Mouse (Mus musculus) neural tube, embryonic 14.5 days (tissue): Measurements from ENCODE around the gene Hemk1. TPM values are rescaled to one million over a fixed set of nuclear protein-coding genes. Genes with fewer than 3 reads are reported as not detected.

Source experiments
- ATAC-seq: fragments of 200-750 bp; cut with Nextera tagmentation; 2 replicates; pipeline ENCODE4 v1.8.0; 2017; ENCODE audit warnings: low read depth, mild to moderate bottlenecking, moderate TSS enrichment, moderate library complexity
- H3K27ac ChIP-seq: fragments of 300-500 bp; sonication (generic); 2 replicates; pipeline ENCODE4 v1.5.1; 2014; ENCODE audit warnings: low read depth, mild to moderate bottlenecking, control low read depth, low read length, moderate library complexity, mixed read lengths
- H3K27me3 ChIP-seq: fragments of 300-500 bp; sonication (generic); 2 replicates; pipeline ENCODE4 v1.6.1; 2014; ENCODE audit warnings: low read length; ENCODE audit not compliant: control insufficient read depth, insufficient read depth
- H3K36me3 ChIP-seq: fragments of 300-500 bp; sonication (generic); 2 replicates; pipeline ENCODE4 v1.6.1; 2014; ENCODE audit warnings: low read length, mixed read lengths; ENCODE audit not compliant: control insufficient read depth, insufficient read depth
- H3K4me1 ChIP-seq: fragments of 300-500 bp; sonication (generic); 2 replicates; pipeline ENCODE4 v1.6.1; 2014; ENCODE audit warnings: low read length; ENCODE audit not compliant: control insufficient read depth, insufficient read depth
- H3K4me2 ChIP-seq: fragments of 300-500 bp; sonication (generic); 2 replicates; pipeline ENCODE4 v1.6.1; 2014; ENCODE audit warnings: mild to moderate bottlenecking, low read depth, low read length, control low read depth
- H3K4me3 ChIP-seq: fragments of 300-500 bp; sonication (generic); 2 replicates; pipeline ENCODE4 v1.5.1; 2014; ENCODE audit warnings: low read depth, low read length, control low read depth, mixed read lengths
- H3K9ac ChIP-seq: fragments of 300-500 bp; sonication (generic); replicated peaks from 2 replicates; pipeline ENCODE4 v1.6.1; 2014; ENCODE audit warnings: low read depth, mild to moderate bottlenecking, control low read depth, low read length, mixed read lengths
- H3K9me3 ChIP-seq: fragments of 300-500 bp; sonication (generic); 2 replicates; pipeline ENCODE4 v1.6.1; 2016; ENCODE audit warnings: low read length; ENCODE audit not compliant: control insufficient read depth
- WGBS: fragments of 180-500 bp; shearing (Covaris S2); extraction: QIAGEN DNeasy Blood & Tissue Kit; methylation state at CpG from one replicate; pipeline ENCODE4 v1.1.7; 2014; 5-methylcytosine and 5-hydroxymethylcytosine counted together
- polyA plus RNA-seq: library from polyadenylated mRNA; unstranded; fragments of >200 nt; fragmentation: Nextera tagmentation; extraction: Ambion mirVana; gene quantifications from 2 replicates; pipeline ENCODE4 v1.2.1, GENCODE M21; 2014

Hemk1 gene
- 15.8 and 20.1 TPM in 2 replicates for polyA plus RNA-seq

- Histone ChIP-seq H3K36me3 (no peaks in the 10 kb centered on the region), H3K4me1 (peaks cover 20% of the 10 kb centered on the region), H3K4me2 (peak within 1 kb of the TSS; percentile 92), H3K4me3 (peak within 1 kb of the TSS; percentile 59), H3K27ac (peak within 1 kb of the TSS; percentile 60), H3K9me3 (no peaks in the 10 kb centered on the region), H3K9ac (peak within 1 kb of the TSS; percentile 69), H3K27me3 (no peaks in the 10 kb centered on the region)
- ATAC-seq: peak; percentile 78
- WGBS: 4% methylated on average over 30 of the region's 30 CpGs
Observed at GRCm38 (mm10) chr9:107338172-107338883, at the start of gene Hemk1. TSS of gene Hemk1 (minus strand) at chr9:107338350.

- H3K27ac ChIP-seq: no peak overlapping the region
- no peak for ATAC-seq
- H3K9ac ChIP-seq: no peak overlapping the region
- no peaks in the 10 kb centered on the region for H3K9me3 ChIP-seq
- 0 out of 2 replicates have a peak, but pooled peaks cover 2% of the 10 kb centered on the region for H3K4me1 ChIP-seq
- H3K4me3 ChIP-seq: no peak overlapping the region
- 97% methylated on average over 3 of the region's 3 CpGs for WGBS
- no peaks in the 10 kb centered on the region for H3K27me3 ChIP-seq
- no peaks in the 10 kb centered on the region for H3K36me3 ChIP-seq
- no peak overlapping the region for H3K4me2 ChIP-seq
Observed at GRCm38 (mm10) chr9:107387708-107388107, 49.6 kb upstream of the Hemk1 start.

DNA sequence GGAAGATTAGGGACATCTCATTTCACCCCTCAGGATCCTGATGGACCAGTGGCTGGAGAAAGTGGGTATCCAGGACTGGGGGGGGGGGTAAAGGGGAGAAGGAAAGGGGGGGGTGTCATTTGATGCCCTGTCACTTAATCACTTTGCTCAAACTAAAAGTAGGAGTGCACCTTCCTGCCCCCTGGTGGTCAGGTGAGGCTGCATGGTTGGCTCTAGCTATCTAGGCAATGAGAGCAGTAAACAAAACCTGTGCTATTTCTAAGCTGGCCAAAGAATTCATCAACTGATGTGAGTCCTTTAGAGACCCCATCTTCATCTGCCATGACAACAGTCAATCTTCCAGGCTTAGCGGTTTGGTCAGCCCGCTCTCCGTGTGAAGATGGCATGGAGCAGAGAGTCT lies 48.6 kb upstream of the Hemk1 start:
- no peak for ATAC-seq
- Histone ChIP-seq H3K9me3 (no peaks in the 10 kb centered on the region), H3K36me3 (no peaks in the 10 kb centered on the region), H3K27ac (no peak overlapping the region), H3K4me3 (no peak overlapping the region), H3K27me3 (no peaks in the 10 kb centered on the region), H3K4me1 (0 out of 2 replicates have a peak, but pooled peaks cover 7% of the 10 kb centered on the region), H3K4me2 (no peak overlapping the region), H3K9ac (no peak overlapping the region)
- 60% methylated on average over 3 of the region's 3 CpGs for WGBS

DNA sequence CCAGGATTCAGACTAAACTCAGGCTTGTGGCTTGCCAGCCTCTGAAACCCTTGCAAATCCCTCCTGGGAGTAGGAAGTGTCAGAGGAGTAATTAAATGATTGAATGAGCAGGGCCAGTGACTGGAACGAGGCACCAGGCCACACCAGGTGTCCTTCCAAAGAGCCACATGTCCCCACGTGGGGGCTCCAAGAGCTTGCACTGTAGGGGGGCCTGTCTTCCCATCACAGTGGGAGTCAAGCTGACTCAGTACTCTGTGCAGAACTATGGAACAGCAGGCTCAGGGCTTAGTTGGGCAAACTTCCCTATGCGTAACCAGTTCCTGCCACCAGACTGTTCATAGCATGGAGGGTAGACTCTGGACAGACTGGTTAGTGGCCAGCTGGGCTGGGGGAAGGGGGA lies 46.2 kb upstream of the Hemk1 start:
- no peak for ATAC-seq

DNA sequence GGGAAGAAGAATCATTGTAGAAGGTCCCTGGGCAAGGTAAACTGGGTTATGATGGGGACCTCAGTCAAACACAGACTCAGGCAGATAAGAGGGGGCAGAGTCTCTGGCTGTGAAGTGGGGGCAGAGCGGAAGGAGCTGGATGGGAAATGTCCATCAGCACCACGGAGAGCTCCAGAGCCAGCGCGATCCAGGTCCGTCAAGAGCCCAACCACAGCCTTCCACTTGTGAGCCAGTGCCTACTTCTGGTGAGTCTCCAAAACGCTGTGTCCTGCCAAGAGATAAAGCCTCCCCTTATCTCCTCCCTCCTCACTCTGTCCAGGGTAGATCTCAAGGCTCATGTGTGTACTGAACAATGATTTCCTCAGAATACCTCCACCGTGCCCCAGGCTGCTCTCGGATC lies 43.6 kb upstream of the Hemk1 start:
- no peak overlapping the region for H3K9ac ChIP-seq
- ATAC-seq: no peak
- no peak overlapping the region for H3K27ac ChIP-seq
- no peaks in the 10 kb centered on the region for H3K9me3 ChIP-seq
- no peak overlapping the region for H3K4me2 ChIP-seq
- H3K4me3 ChIP-seq: no peak overlapping the region
- no peaks in the 10 kb centered on the region for H3K36me3 ChIP-seq
- WGBS: 9% methylated on average over 8 of the region's 8 CpGs
- no peaks in the 10 kb centered on the region for H3K27me3 ChIP-seq
- peaks cover 15% of the 10 kb centered on the region for H3K4me1 ChIP-seq

More for the DNA sequence above, 46.2 kb upstream of the Hemk1 start:
- Histone ChIP-seq H3K4me2 (no peak overlapping the region), H3K36me3 (no peaks in the 10 kb centered on the region), H3K9me3 (no peaks in the 10 kb centered on the region), H3K9ac (no peak overlapping the region), H3K4me3 (no peak overlapping the region), H3K4me1 (0 out of 2 replicates have a peak, but pooled peaks cover 7% of the 10 kb centered on the region), H3K27ac (no peak overlapping the region), H3K27me3 (no peaks in the 10 kb centered on the region)
- 20% methylated on average over 3 of the region's 3 CpGs for WGBS

DNA sequence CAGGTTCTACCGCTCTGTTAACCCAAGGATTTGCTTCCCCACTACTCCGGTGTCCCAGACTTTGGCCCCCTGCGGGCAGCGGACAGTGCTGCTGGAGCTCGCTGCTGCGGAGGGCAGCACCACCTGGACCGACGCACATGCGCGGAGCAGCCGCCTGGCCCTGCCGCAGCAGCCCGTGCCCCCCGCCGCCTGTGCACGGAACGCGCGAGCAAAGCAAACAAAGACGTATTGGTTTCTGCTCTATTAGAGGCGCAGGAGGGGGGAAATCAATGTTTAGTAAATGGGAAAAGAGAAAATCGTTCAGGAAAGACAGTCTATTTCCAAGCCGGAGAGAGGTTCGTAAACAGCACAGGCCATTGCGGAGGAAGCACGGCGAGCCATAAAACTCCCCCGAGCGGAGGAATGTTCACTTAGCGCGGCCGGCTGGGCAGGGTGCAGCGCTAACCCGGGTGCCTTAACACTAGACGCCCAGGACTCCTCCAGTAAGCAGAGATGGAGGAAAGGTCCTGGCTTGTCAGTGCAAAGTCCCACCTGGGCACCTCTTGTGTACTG lies 39.9 kb upstream of the Hemk1 start:
- peak; percentile 68 for ATAC-seq
- peaks cover 15% of the 10 kb centered on the region for H3K4me1 ChIP-seq
- peak overlapping the region; percentile 39 for H3K9ac ChIP-seq
- 0 out of 2 replicates have a peak, but pooled peaks cover 2% of the 10 kb centered on the region for H3K27me3 ChIP-seq
- no peaks in the 10 kb centered on the region for H3K9me3 ChIP-seq
- H3K4me3 ChIP-seq: peak overlapping the region; percentile 22
- H3K4me2 ChIP-seq: peak overlapping the region; percentile 51
- no peaks in the 10 kb centered on the region for H3K36me3 ChIP-seq
- peak overlapping the region; percentile 79 for H3K27ac ChIP-seq
- 0% methylated on average over 35 of the region's 35 CpGs for WGBS

DNA sequence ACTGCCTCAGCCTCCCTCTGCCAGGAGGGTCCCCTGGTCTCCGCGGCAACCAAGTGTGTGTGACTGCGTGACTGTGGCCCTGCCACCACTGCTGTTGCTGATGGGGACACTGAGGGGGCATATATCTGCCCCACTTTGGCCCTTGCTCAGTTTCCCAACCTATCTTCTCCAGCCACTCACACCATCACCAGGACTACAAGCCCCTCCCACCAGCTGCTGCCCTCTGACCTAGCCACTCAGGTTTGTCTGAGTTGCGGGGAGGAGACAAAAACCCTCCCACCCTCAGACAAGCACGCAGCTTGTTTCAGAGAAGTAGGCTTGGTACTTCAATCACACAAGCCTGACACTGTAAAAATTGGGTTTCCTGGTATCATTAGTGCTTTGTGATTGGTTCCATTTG lies 37.3 kb upstream of the Hemk1 start:
- 12% methylated on average over 5 of the region's 5 CpGs for WGBS

DNA sequence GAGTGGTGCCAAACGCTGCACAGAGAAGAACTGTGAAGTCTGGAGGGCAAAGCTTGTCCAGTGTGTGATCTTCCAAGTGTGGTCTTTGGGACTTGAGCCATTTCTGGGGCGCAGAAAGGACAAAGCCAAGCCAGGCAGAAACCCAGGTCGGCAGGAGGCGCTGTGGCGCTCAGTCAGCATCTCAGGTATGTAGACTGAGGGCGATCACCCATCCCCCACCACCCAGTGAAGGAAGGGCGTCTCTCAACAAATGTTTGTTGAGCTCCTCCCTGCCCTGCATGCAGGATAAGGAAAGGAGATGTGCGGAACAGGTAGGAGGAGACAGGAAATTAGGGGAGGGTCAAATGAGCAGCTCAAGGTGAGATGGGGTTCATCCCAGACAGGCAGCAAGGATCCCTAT lies 36.5 kb upstream of the Hemk1 start:
- H3K36me3 ChIP-seq: no peaks in the 10 kb centered on the region
- 0 out of 2 replicates have a peak, but pooled peaks cover 2% of the 10 kb centered on the region for H3K27me3 ChIP-seq
- WGBS: 15% methylated on average over 8 of the region's 8 CpGs
- H3K27ac ChIP-seq: no peak overlapping the region
- H3K9ac ChIP-seq: no peak overlapping the region
- no peak for ATAC-seq
- H3K9me3 ChIP-seq: no peaks in the 10 kb centered on the region
- H3K4me2 ChIP-seq: no peak overlapping the region
- peaks cover 18% of the 10 kb centered on the region for H3K4me1 ChIP-seq
- H3K4me3 ChIP-seq: no peak overlapping the region

More for the DNA sequence above, 37.3 kb upstream of the Hemk1 start:
- Histone ChIP-seq H3K27me3 (0 out of 2 replicates have a peak, but pooled peaks cover 2% of the 10 kb centered on the region), H3K36me3 (no peaks in the 10 kb centered on the region), H3K9ac (no peak overlapping the region), H3K4me2 (no peak overlapping the region), H3K9me3 (no peaks in the 10 kb centered on the region), H3K27ac (no peak overlapping the region), H3K4me1 (peaks cover 15% of the 10 kb centered on the region), H3K4me3 (no peak overlapping the region)
- no peak for ATAC-seq

DNA sequence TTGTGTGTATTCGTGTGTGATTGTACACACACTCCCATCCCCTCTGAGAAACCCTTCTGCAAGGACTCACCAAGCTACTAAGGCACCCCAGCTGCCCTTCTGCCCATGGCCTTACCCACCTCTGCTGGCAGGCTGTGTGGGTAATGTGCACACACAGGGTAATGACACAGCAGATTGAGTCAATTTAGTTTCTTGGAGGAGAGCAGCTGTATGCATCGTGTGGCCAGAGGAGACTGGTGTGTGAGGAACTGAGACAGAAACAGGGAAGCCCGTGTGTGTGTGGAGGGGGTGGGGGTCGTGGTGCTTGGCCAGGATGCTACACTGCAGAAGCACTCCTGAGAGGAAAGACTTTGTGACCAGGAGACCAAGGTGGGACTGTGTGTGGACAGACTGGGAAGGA lies 34.3 kb upstream of the Hemk1 start:
- H3K9ac ChIP-seq: no peak overlapping the region
- no peak for ATAC-seq

More for the DNA sequence above, 34.3 kb upstream of the Hemk1 start:
- WGBS: 50% methylated on average over 4 of the region's 4 CpGs
- H3K27me3 ChIP-seq: 0 out of 2 replicates have a peak, but pooled peaks cover 2% of the 10 kb centered on the region
- H3K27ac ChIP-seq: no peak overlapping the region
- peaks cover 11% of the 10 kb centered on the region; the same call in 1 of the 2 replicates for H3K4me1 ChIP-seq
- H3K4me2 ChIP-seq: no peak overlapping the region
- H3K36me3 ChIP-seq: no peaks in the 10 kb centered on the region
- H3K4me3 ChIP-seq: no peak overlapping the region
- no peaks in the 10 kb centered on the region for H3K9me3 ChIP-seq
